Mouse (Mus musculus) midbrain, embryonic 11.5 days (tissue): ENCODE results near the gene Cpne9. TPM values are rescaled to one million over a fixed set of nuclear protein-coding genes. Genes with fewer than 3 reads are reported as not detected.

Source experiments
- ATAC-seq: fragments of 200-750 bp; cut with Nextera tagmentation; 2 replicates; pipeline ENCODE4 v1.8.0; 2017; ENCODE audit warnings: moderate TSS enrichment, moderate library complexity; ENCODE audit not compliant: low FRiP score
- DNase-seq: peaks from one replicate; pipeline ENCODE4 v3.0.0; 2015; ENCODE audit warnings: low spot score; ENCODE audit errors: missing footprints
- H3K27ac ChIP-seq: fragments of 300-500 bp; sonication (generic); 2 replicates; pipeline ENCODE4 v1.5.1; 2014; ENCODE audit warnings: low read depth, low read length
- H3K27me3 ChIP-seq: fragments of 300-500 bp; sonication (generic); 2 replicates; pipeline ENCODE4 v1.6.1; 2014; ENCODE audit warnings: mild to moderate bottlenecking, low read length, moderate library complexity, mixed read lengths; ENCODE audit not compliant: control insufficient read depth, insufficient read depth
- H3K36me3 ChIP-seq: fragments of 300-500 bp; sonication (generic); 2 replicates; pipeline ENCODE4 v1.6.1; 2014; ENCODE audit warnings: mild to moderate bottlenecking, low read length, moderate library complexity, mixed read lengths; ENCODE audit not compliant: control insufficient read depth, insufficient read depth
- H3K4me1 ChIP-seq: fragments of 300-500 bp; sonication (generic); 2 replicates; pipeline ENCODE4 v1.6.1; 2014; ENCODE audit warnings: low read length; ENCODE audit not compliant: control insufficient read depth, insufficient read depth
- H3K4me2 ChIP-seq: fragments of 300-500 bp; sonication (generic); 2 replicates; pipeline ENCODE4 v1.6.1; 2014; ENCODE audit warnings: mild to moderate bottlenecking, moderate library complexity
- H3K4me3 ChIP-seq: fragments of 300-500 bp; sonication (generic); 2 replicates; pipeline ENCODE4 v1.5.1; 2014; ENCODE audit warnings: low read depth, low read length
- H3K9ac ChIP-seq: fragments of 300-500 bp; sonication (generic); 2 replicates; pipeline ENCODE4 v1.6.1; 2014; ENCODE audit warnings: low read length
- H3K9me3 ChIP-seq: fragments of 300-500 bp; sonication (generic); 2 replicates; pipeline ENCODE4 v1.6.1; 2016; ENCODE audit warnings: low read length; ENCODE audit not compliant: control insufficient read depth
- WGBS: fragments of 180-500 bp; shearing (Covaris S2); extraction: QIAGEN DNeasy Blood & Tissue Kit; methylation state at CpG from one replicate; pipeline ENCODE4 v1.1.7; 2014; 5-methylcytosine and 5-hydroxymethylcytosine counted together
- polyA plus RNA-seq: library from polyadenylated mRNA; unstranded; fragments of >200 nt; fragmentation: Nextera tagmentation; extraction: Ambion mirVana; gene quantifications from 2 replicates; pipeline ENCODE4 v1.2.1, GENCODE M21; 2014

Gene Cpne9
- polyA plus RNA-seq = 0.07 and 0.08 TPM in 2 replicates

GRCm38 (mm10) chr6:113282101-113282802, at the start of gene Cpne9:
Gene Cpne9, plus strand, starts transcription at chr6:113282307.
- no peaks in the 10 kb centered on the region for H3K36me3 ChIP-seq
- H3K27me3 ChIP-seq = peaks cover 25% of the 10 kb centered on the region
- no peaks in the 10 kb centered on the region for H3K9me3 ChIP-seq
- WGBS = under 1% methylated on average over 37 of the region's 37 CpGs
- H3K27ac ChIP-seq = no peak within 1 kb of the TSS
- peak within 1 kb of the TSS; percentile 4; the same call in 1 of the 2 replicates for H3K9ac ChIP-seq
- ATAC-seq = peak; percentile 80
- H3K4me2 ChIP-seq = peak within 1 kb of the TSS; percentile 48
- peak within 1 kb of the TSS; percentile 19 for H3K4me3 ChIP-seq
- DNase-seq = peak; percentile 87
- peaks cover 7% of the 10 kb centered on the region for H3K4me1 ChIP-seq

- Histone ChIP-seq H3K27ac (no peak overlapping the region), H3K4me1 (peaks cover 6% of the 10 kb centered on the region), H3K4me2 (no peak overlapping the region), H3K27me3 (no peaks in the 10 kb centered on the region), H3K36me3 (no peaks in the 10 kb centered on the region), H3K9ac (no peak overlapping the region), H3K9me3 (no peaks in the 10 kb centered on the region), H3K4me3 (no peak overlapping the region)
- 71% methylated on average over 5 of the region's 5 CpGs for WGBS
- ATAC-seq (no peak), DNase-seq (no peak)
Measured at GRCm38 (mm10) chr6:113235141-113235540, 47.0 kb upstream of the Cpne9 start.

- DNase-seq = peak; percentile 99
Measured at GRCm38 (mm10) chr6:113237542-113238270, 44.4 kb upstream of the Cpne9 start, which contains the start of gene Mtmr14. Gene Mtmr14, plus strand, starts transcription at chr6:113237843.

GRCm38 (mm10) chr6:113238442-113238841, 43.7 kb upstream of the Cpne9 start:
- WGBS = 41% methylated on average over 6 of the region's 6 CpGs
- Histone ChIP-seq H3K9ac (peak overlapping the region; percentile 82; the same call in 1 of the 2 replicates), H3K36me3 (no peaks in the 10 kb centered on the region), H3K4me1 (peaks cover 6% of the 10 kb centered on the region), H3K9me3 (no peaks in the 10 kb centered on the region), H3K4me2 (peak overlapping the region; percentile 61), H3K27me3 (no peaks in the 10 kb centered on the region), H3K27ac (no peak overlapping the region), H3K4me3 (peak overlapping the region; percentile 93)
- ATAC-seq (no peak), DNase-seq (no peak)

More at GRCm38 (mm10) chr6:113237542-113238270, 44.4 kb upstream of the Cpne9 start, which contains the start of gene Mtmr14:
- no peaks in the 10 kb centered on the region for H3K36me3 ChIP-seq
- H3K27me3 ChIP-seq = no peaks in the 10 kb centered on the region
- H3K4me1 ChIP-seq = peaks cover 6% of the 10 kb centered on the region
- no peaks in the 10 kb centered on the region for H3K9me3 ChIP-seq
- H3K4me3 ChIP-seq = peak within 1 kb of the TSS; percentile 93
- peak within 1 kb of the TSS; percentile 82 for H3K9ac ChIP-seq
- WGBS = under 1% methylated on average over 55 of the region's 55 CpGs
- peak within 1 kb of the TSS; percentile 36; the same call in 1 of the 2 replicates for H3K27ac ChIP-seq
- peak within 1 kb of the TSS; percentile 61 for H3K4me2 ChIP-seq
- ATAC-seq = peak; percentile 99

GRCm38 (mm10) chr6:113242753-113243152, 39.4 kb upstream of the Cpne9 start:
- WGBS = 97% methylated on average over 1 of the region's 1 CpGs
- ATAC-seq (no peak), DNase-seq (no peak)
- Histone ChIP-seq H3K4me1 (peaks cover 4% of the 10 kb centered on the region), H3K27me3 (no peaks in the 10 kb centered on the region), H3K27ac (no peak overlapping the region), H3K4me2 (no peak overlapping the region), H3K9ac (no peak overlapping the region), H3K36me3 (no peaks in the 10 kb centered on the region), H3K9me3 (no peaks in the 10 kb centered on the region), H3K4me3 (no peak overlapping the region)

- no peak overlapping the region for H3K9ac ChIP-seq
- ATAC-seq = no peak
- H3K4me2 ChIP-seq = no peak overlapping the region
- WGBS = 87% methylated on average over 2 of the region's 2 CpGs
- H3K36me3 ChIP-seq = no peaks in the 10 kb centered on the region
- no peaks in the 10 kb centered on the region for H3K4me1 ChIP-seq
- no peak overlapping the region for H3K4me3 ChIP-seq
- H3K27ac ChIP-seq = no peak overlapping the region
- no peaks in the 10 kb centered on the region for H3K9me3 ChIP-seq
- DNase-seq = no peak
- no peaks in the 10 kb centered on the region for H3K27me3 ChIP-seq
Measured at GRCm38 (mm10) chr6:113245585-113245984, 36.5 kb upstream of the Cpne9 start.

GRCm38 (mm10) chr6:113250786-113251185, 31.3 kb upstream of the Cpne9 start:
- Histone ChIP-seq H3K4me3 (no peak overlapping the region), H3K4me2 (no peak overlapping the region), H3K9me3 (no peaks in the 10 kb centered on the region), H3K27ac (no peak overlapping the region), H3K9ac (no peak overlapping the region), H3K4me1 (no peaks in the 10 kb centered on the region), H3K36me3 (peaks cover 20% of the 10 kb centered on the region; the same call in 1 of the 2 replicates), H3K27me3 (no peaks in the 10 kb centered on the region)
- DNase-seq = no peak
- WGBS = 83% methylated on average over 5 of the region's 5 CpGs
- ATAC-seq = no peak

- Histone ChIP-seq H3K4me2 (no peak overlapping the region), H3K4me1 (no peaks in the 10 kb centered on the region), H3K9ac (no peak overlapping the region), H3K9me3 (no peaks in the 10 kb centered on the region), H3K36me3 (peaks cover 25% of the 10 kb centered on the region; the same call in 1 of the 2 replicates), H3K27ac (no peak overlapping the region), H3K27me3 (no peaks in the 10 kb centered on the region), H3K4me3 (no peak overlapping the region)
- DNase-seq (no peak), ATAC-seq (no peak)
Measured at GRCm38 (mm10) chr6:113251921-113252320, 30.2 kb upstream of the Cpne9 start.

GRCm38 (mm10) chr6:113254899-113255298, 27.2 kb upstream of the Cpne9 start:
- H3K36me3 ChIP-seq = peaks cover 27% of the 10 kb centered on the region; the same call in 1 of the 2 replicates
- ATAC-seq (no peak), DNase-seq (no peak)

More at GRCm38 (mm10) chr6:113254899-113255298, 27.2 kb upstream of the Cpne9 start:
- H3K4me3 ChIP-seq = no peak overlapping the region
- no peaks in the 10 kb centered on the region for H3K27me3 ChIP-seq
- H3K4me2 ChIP-seq = no peak overlapping the region
- no peak overlapping the region for H3K27ac ChIP-seq
- H3K9ac ChIP-seq = no peak overlapping the region
- no peaks in the 10 kb centered on the region for H3K4me1 ChIP-seq
- H3K9me3 ChIP-seq = no peaks in the 10 kb centered on the region
